Mouse (Mus musculus) brain, adult 2 months (tissue): Measurements from ENCODE around the gene Adamts20.

Source experiments
- DNase-seq: peaks from one replicate; pipeline ENCODE4 v3.0.0; 2011; ENCODE audit warnings: low read depth, low spot score

The Adamts20 gene

GRCm38 (mm10) chr15:94344317-94344716 is 120.9 kb downstream of the Adamts20 start:
- no peak for DNase-seq

DNA sequence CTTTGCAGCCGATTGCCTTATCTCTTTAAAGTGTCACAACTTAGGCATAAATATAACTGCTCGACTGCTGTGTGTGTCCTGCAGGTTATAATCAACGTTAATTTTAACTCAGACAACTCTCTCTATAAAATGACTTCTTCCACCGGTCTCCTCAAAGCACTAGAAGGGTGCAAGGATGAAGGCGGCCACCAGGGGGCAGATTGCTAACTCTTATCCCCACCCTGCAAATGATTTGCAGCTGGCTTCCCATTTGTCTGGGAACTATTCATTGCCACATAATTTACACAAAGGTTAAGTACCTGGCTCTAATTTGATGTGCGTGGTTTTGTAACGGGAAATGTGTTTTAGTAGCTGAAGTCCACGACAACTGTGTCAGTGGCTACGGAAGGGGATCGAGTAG is 122.9 kb downstream of the Adamts20 start:
- peak; percentile 79 for DNase-seq

DNA sequence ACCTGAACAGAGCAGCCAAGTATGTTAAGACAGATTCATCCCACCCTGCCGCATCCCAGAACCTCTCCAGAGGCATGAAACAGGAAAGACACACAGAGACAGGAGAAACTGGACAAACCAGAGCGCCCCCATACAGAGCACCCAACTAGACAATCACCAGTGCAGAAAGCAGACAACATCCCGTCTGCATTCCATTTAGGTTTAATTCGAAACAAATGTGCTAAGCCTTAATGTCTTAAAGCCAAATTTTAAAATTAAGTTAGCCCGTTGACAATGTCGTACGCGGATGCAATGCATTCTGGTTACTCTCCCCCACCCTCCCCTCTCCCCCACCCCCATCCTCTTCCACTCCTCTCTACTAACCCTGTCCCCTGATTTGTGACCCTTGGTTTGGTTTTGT is 126.2 kb downstream of the Adamts20 start:
- DNase-seq = no peak

DNA sequence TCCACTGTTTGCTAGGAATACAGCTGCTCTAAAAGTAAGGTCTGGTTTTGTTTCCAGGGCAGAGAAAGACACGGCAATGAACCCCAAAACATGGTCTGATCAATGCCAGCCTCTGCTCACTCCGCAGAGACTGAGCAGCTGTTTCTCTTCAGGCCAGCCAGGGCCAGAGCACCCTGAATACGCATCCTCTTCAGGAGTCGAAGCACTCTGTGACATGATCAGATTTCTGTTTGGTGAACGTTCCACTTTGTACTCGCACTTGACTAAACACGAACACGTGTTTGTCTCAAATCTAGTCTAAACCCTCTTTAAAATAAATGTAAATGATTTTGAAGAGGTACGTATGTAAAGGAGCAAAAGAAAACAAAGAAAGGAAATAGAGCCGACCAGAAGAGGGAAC is 130.6 kb downstream of the Adamts20 start:
- DNase-seq = no peak

GRCm38 (mm10) chr15:94326626-94327025 is 138.6 kb downstream of the Adamts20 start:
- peak; percentile 55 for DNase-seq

- DNase-seq = peak; percentile 38
Measured at GRCm38 (mm10) chr15:94325509-94326181, 139.6 kb downstream of the Adamts20 start.

DNA sequence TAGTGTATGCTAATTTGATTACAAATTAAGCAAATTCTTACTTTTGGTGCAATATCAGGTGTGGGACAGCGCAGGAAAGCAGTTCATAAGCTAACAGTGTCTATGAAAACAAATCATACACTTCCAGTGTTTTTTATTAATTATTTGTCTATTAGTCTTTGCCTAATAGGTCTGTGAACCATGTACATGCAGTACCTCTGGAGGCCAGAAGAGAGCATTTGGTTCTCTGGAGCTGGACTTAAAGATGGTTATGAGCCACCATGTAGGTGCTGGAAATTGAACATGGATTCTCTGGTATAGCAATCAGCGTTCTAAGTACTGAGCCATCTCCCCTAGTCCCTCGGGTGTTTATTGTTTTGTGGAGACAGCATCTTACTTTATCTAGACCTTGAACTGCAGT is 149.0 kb downstream of the Adamts20 start:
- DNase-seq = no peak

GRCm38 (mm10) chr15:94309689-94310088 is 155.5 kb downstream of the Adamts20 start:
- peak; percentile 60 for DNase-seq

GRCm38 (mm10) chr15:94307888-94308287 is 157.3 kb downstream of the Adamts20 start:
- no peak for DNase-seq

- DNase-seq = peak; percentile 66
Measured at GRCm38 (mm10) chr15:94303151-94303550, 162.1 kb downstream of the Adamts20 start.

- no peak for DNase-seq
Measured at GRCm38 (mm10) chr15:94294084-94294483, 171.1 kb downstream of the Adamts20 start.

- DNase-seq = peak; percentile 16
Measured at GRCm38 (mm10) chr15:94288015-94288414, 177.2 kb downstream of the Adamts20 start.

DNA sequence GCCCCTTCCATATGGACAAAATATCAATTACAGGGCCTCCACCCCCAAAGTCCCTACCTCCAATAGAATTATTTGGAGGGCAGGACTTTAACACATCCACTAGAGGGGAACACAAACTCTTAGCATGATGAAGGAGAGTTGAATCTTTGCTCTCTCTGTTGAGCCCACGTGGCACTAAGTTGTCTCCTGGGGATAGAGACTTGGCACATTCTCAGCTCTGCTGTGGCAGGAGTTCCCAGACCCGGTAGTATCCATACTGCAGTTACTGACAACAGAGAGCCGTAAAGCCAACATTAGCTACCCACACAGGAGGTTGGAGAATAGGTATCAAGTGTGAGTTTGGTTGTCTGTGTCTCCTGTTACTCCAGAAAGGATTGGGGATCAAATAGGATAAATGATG is 177.7 kb downstream of the Adamts20 start:
- DNase-seq = no peak

- peak; percentile 53 for DNase-seq
Measured at GRCm38 (mm10) chr15:94276418-94276817, 188.8 kb downstream of the Adamts20 start.

DNA sequence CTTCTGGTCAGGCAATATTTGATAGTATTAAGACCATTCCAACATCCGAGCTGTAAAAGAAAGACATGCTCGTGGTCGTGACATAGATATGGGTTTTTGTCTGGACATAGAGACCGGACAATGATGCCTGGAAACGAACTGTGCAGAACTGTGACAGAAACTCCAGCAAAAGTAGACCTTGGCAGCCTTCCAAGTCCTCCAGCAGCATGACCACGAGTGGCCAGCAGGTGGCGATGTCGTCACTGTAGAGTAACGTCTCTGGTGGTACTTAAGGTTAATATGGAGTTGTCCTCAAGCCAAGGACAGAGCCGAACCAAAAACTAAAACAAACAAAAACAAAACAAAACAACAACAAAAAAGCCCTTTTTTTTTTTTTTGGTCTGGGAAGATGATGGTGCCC is 199.6 kb downstream of the Adamts20 start:
- DNase-seq = peak; percentile 74

- DNase-seq = no peak
Measured at GRCm38 (mm10) chr15:94264497-94264879, 200.7 kb downstream of the Adamts20 start.

GRCm38 (mm10) chr15:94263866-94264496 is 201.2 kb downstream of the Adamts20 start:
- peak; percentile 40 for DNase-seq

DNA sequence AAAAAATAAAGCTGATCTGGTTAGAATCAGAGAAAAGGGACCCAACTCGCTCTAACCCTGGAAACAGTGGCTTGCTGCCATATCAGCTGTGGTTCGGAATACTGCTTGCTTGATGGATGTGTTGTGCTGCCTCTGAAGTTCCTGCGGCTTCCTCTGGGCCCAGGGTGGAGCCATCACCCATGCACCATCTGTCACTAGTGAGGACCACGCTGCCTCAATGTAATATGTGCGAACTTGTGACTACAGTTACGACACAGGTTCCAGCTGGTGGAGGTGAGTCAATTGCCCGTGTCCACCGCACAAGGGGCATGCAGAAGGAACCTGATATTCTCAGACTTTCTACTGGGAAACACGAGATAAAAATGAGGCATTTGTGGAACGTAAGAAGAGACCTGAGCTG is 202.0 kb downstream of the Adamts20 start:
- DNase-seq = peak; percentile 50

DNA sequence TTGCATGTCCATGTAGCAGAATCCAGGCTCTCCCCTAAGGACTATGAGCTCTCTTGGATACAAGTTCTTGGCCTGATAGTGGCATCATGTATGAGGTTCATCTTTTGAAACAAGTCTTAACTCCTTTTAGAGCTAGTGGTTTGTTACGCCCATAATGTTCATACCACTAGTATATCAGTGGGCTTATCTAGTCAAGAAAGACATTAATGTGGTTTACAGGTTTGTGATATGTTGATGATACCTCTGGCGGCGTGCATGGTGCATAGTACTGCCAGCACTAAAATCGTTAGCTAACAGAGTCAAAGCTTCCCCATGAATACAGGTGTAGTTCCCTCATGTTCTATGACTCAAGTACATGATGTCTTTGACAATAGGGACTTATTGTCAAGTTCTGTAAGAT is 205.7 kb downstream of the Adamts20 start:
- DNase-seq = no peak

DNA sequence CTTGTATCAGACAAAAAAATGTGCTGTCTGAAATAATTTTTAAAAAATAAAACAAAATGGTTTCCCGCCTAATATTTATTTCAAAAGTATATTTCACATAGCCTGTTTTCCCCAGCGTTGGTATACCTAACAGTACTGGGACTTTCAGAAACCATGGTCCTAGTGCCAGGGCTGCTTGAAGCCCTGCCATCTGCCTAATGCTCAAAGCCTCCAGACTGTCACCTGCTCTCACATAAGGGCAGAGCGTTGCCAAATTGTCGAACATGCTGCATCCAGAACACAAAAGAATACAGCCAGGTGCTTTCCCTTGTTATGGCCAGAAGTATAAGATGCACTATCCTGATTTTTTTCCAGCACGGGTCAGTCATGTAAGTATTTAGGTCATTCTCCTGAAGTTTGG is 209.7 kb downstream of the Adamts20 start:
- DNase-seq = peak; percentile 91

GRCm38 (mm10) chr15:94254861-94255516 is 210.2 kb downstream of the Adamts20 start:
- DNase-seq = no peak

DNA sequence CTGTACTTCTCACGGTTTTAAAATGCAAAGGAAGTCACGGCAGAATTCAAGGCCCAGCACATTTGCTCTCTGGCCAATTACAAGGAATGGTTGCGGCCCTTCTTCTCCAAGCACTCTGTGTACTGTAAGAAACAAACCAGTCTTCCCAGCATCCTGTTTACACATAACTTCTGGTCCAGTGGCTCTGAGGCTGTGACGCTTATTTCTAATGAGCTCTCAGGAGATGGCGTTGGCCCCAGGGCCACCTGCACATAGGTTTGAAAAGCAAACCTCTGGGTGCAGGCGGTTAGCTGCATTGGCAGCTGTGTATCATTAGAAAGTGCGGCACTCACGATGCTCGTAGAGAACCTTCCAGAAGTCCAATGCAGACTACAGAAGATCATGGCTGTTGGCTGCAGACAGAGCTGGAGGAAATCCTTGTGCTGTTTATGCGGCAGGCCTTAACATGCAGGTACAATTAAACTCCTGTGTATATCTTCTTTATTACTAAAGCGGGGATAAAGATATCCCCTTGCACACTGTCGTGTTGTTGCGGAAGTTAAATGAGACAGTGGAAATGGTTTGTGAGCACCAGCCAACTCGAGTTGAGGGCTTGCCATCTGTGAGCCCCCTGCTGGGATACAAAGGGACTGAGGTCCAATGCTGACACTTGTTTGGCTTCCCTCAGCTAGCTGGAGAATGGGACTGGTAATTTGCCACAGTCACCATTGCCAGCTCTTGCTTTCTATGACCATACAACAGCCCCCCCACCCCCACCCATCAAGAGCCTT is 210.9 kb downstream of the Adamts20 start:
- DNase-seq = peak; percentile 90
